Mouse (Mus musculus): Measurements from ENCODE around the gene Plvap.

- TF ChIP-seq CHD2 (IDR thresholded peaks at IDR 0.05; ENCODE audit: low read length) (no peak), CTCF (IDR thresholded peaks at IDR 0.05 in 2 of 3, conservative IDR thresholded peaks at IDR 0.05 in 1 of 3; ENCODE audit: control insufficient read depth in 1 of 3, insufficient read depth in 1 of 3, low read depth in 2 of 3, low read length in 3 of 3, poor library complexity in 1 of 3, severe bottlenecking in 1 of 3) (no peak), GATA1 (IDR thresholded peaks at IDR 0.05; ENCODE audit: low read depth, low read length) (no peak), RAD21 (IDR thresholded peaks at IDR 0.05; ENCODE audit: low read depth, low read length) (no peak), BHLHE40 (IDR thresholded peaks at IDR 0.05; ENCODE audit: borderline replicate concordance, low read depth, low read length) (no peak), JUND (IDR thresholded peaks at IDR 0.05; ENCODE audit: low read depth, low read length) (no peak), MAX (IDR thresholded peaks at IDR 0.05; ENCODE audit: low read length) (no peak)
These were observed 43.6 kb downstream of the Plvap start for GRCm38 (mm10) chr8:71468001-71468400.

Measured in MEL (cell line).